Mouse (Mus musculus) right cerebral cortex, adult 2 months (tissue): Measurements from ENCODE around the gene Skint8.
"Not testable (repeated sequence)": the region's sequence is repeated elsewhere in the genome, so short reads cannot be mapped to it uniquely, and the experiment has no call there.

Experiments used
- DNase-seq, 2 experiments: peaks; one replicate each; pipeline ENCODE4 v3.0.0; 2021 to 2022; ENCODE audit warnings: low spot score in 2 of 2

Gene Skint8

DNA sequence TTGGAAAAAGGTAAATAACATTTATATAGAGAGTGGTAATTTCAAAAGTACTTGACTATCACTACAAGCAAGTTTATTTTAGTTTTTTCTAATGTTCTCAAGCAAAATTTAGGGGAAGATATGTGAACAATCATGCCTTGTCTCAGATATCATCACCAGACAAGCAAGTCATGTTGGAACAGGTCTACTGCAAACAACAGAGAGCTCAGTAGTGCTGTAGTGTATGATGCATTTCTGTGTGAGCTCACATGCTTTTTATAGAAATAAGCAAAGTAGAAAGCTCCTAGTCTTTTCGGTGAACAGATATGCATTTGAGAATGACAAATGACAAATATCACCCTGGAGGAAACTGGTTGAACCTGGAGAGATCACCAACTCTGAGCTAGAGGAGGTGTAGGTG lies at the start of gene Skint8:
TSS of gene Skint8 (plus strand) at position 301 of the 400 bp plus-strand sequence.
- DNase-seq = no peak

DNA sequence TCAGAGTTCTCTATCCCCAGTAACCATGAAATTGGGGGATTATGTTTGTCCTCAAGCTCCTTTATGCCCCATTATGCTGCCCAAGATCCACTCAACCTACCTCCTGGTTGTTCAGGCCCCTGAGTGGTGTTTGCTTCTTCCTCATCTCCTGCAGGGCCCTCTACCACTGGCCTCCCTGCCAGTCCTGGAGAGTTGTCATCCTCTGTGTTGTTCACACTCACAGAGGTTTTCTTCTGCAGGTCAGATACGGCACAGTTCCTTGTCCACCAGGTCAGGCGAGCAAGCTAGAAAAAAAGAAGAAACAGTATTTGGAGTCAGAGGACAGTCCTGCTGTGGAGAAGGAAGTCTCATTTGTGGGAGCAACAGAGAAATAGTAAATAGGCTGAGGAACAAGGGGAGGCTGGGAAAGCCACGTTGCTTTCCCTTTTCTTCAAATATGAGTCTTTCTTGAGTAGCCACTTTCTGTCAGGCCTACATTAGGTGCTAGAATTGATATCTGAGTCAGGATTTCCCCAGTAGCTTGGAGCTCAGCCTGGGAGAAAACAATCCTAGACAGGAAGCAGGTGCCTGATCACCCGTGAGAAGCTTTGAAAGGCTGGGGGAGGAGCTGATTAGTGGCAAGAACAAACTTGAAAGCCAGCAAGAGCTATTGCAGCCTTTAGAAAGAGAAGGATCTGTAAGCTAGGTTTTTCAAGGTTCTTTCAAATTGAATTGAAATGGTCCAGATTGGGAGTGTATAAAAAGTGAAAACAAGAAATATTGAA lies 38.9 kb upstream of the Skint8 start:
- DNase-seq = no peak

DNA sequence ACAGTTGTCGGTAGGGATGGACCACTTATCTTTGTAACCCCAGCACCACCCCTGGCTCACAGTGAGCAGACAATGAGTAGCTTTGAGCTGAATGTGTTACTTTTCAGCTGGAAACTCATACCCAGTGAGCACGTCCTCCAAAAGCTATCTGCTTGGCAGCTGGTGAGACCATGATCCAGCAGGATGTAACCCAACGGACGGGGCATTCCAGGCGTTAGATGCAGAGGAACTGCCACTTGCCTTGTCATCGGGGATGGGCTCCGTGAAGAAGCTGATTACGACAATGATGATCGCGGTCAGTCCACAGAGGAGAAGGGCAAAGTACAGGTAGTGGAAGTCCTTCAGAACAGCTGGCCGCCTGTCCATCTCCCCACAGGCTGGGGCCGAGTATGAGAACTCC lies 35.6 kb upstream of the Skint8 start:
- no peak for DNase-seq

DNA sequence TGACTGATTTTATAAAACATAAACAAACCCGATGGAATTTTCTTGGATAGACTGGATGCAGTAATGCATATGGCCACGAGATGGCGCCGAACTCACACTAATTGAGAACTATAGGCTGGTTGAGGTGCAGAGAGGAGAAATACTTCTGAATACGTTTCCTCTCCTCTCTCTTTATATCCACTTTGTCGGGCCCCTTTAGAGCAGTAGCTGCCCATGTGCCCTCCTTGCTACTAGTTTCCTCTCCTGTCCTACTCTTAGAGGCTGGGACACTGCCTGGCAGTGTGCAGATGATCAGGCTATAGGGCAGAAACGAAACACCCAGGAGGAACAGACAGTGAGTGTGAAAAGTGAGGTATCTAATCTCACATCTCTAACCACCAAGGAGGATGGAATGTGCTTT lies 33.2 kb upstream of the Skint8 start:
- DNase-seq = peak; percentile 84 to 86

DNA sequence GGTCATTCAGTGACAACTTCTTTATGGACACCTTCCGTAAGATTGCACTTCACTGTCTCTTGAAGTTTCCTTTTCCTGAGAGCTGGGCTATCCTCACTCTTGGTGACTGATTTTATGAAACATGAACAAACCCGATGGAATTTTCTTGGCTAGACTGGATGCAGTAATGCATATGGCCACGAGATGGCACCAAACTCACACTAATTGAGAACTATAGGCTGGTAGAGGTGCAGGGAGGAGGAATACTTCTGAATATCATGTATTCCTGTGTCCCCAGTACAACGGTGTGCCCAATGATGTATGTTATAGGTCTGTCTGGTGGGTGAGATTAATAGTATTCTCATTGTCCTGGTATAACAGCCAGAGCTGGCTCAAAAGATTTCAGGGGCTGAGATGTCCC lies 32.6 kb upstream of the Skint8 start:
- peak; percentile 93 to 95 for DNase-seq

DNA sequence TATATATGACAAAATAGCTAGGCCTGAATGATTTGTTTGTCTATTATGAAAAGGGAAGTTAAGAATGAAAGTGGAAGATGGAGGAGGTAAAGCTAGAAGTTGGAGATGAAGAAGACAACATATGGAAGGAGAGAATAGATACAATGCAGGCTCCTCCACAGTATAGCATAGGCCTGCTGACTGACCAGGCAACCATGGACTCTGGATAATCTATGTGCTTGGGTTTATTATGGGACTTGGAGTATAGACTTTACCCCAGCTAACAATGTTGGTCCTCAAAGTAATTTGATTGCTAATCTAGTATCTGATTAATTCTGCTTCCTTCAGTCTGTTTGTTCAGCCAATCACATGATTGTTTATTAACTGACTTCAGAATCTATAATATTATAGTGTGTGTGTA lies 27.1 kb upstream of the Skint8 start:
- no peak for DNase-seq

DNA sequence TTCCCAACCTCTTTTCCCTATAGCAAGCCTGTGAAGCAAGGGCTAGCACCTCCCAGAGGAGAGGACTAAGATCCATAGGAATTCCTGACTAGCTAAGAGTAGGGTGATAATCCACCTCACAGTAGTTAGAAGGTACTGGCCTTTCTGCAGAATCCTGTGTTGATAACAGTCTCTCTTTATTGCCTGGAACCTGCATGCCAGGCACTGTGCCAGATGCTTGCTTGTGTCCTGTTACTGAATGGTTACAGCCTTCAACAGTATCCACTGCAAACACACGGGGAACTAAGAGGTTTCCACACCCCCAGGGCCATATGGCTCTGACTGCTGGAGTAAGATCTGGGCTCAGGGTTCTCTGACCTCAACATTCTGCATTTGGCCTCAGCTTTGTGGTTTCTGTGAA lies 21.4 kb upstream of the Skint8 start:
- DNase-seq = no peak

DNA sequence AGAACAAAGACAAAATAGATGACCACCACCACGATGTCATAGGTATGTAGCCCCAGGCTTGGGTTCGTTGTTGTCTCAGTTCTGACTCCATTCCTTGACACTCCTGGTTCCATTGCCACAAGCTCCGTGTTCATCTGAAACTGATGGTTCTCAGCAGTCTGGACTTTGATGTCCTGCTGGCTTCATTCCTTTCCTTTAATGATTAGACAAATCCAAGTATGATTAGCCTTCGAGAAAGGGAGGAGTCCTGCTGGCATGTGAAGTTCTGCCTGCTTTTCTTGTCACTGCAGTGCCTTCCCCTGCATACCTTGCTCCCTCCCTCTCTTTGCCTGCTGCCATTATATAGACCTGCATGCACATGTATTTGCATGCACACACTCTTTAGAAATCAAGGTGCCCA lies 20.6 kb upstream of the Skint8 start:
- no peak for DNase-seq

DNA sequence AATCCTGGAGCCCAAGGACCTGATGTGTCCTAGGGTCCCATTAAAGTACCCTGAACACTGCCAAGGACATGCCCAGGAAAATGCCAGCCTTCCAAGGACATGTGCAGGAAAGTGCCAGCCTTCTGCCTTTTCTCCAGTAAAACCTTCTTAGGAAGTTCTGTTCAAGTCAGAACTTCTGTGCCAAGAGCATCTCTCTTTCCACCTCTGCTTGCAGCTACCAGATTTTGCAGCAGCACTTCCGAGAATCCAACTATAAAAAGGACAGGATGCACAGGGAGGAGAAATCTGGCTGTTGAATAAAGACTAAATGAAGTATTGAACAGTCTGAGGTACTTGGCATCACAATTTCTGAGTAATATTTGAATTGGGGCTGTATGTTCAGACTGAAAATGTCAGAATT lies 18.7 kb upstream of the Skint8 start:
- not testable (repeated sequence) for DNase-seq

DNA sequence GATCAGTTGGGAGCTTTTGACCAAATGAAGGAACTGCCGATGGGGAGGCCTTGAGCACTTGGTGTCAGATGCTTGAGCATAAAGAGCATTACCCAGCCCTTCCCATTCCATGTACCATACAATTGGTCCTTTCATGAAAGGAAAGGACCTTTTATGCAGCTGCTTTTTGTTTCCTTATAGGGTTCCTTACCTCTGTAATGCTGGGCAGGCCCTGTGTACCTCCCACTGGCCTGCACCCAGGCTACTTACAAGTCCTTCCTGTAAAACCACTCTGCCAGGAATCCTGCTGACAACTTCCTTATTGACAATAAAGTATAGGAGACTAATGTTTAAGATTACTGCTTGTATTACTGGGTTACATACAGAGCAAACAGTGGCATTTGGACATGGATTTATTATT lies 17.7 kb upstream of the Skint8 start:
- no peak for DNase-seq

DNA sequence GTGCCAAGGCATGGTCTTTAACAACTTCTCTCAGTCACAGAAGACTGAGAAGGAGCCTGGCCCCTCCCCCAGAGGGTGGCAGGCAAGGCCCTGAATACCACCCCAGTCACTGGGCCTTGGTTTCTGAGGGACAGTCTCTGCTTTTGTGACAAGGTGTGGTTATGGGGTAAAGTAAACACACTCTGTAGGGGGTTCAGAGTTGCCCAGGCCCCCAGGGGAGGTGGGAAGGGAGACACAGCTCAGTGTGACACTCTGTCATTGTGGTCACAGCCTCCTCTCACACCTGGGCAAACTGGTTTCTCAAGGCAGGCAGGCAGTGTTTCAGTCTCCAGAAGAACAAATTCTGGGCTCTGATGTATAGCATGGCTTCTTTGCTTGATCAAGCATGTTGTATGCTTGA lies 16.4 kb upstream of the Skint8 start, which contains the start of gene Slc5a9:
TSS of gene Slc5a9 (minus strand) at position 144 of the 400 bp plus-strand sequence.
- no peak for DNase-seq

DNA sequence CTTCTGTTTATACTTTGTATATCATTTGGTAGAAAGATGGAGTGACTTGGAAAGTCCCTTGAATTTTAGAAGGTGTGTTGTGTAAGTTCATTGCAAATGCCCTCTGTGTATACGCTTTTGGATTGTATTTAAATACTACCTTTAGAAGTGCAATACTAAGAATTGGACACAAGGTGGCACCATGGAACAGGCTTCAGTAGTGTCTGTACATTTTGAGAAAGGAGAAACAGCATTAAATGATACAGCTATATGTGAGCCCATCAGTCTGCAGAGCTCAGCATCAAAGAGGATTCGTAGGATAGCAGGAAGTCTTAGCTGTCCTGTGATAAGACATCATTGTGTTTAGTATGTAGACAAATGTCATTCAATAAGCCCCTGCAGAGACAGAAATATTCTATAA lies 11.3 kb upstream of the Skint8 start:
- peak in 1 of 2 experiments; percentile 21 for DNase-seq

DNA sequence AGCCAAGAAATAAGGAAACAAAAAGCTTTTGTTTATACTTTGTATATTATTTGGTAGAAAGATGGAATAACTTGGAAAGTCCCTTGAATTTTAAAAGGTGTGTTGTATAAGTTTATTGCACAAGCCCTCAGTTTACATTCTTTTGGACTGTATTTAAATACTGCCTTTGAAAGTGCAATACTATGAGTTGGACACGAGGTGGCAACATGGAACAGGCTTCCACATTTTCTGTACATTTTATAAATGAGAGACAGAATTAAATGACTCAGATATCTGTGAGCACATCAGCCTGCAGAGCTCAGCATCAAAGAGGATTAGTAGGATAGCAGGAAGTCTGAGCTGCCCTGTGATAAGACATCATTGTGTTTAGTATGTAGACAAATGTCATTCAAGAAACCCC lies 42.1 kb downstream of the Skint8 start:
- peak; percentile 1 to 5 for DNase-seq

DNA sequence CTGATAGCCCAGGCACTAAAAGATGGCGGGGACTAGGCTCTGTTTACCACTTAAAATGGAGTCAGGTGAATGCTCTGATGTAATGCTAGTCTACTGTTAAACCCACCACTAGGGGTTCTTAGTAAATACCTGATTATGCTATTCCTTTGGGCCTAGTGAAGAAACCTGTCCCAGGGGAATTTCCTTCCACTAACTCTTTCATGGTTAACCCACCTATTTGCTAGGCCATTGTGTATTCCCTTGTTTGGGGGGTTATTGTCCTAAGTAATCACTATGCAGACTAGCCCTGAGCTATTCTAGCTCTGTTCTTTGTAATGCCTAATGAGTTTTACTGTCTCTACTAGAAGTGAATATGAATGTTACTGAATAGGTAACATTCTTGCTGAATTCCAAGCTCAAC lies 44.0 kb downstream of the Skint8 start:
- DNase-seq = not testable (repeated sequence)

DNA sequence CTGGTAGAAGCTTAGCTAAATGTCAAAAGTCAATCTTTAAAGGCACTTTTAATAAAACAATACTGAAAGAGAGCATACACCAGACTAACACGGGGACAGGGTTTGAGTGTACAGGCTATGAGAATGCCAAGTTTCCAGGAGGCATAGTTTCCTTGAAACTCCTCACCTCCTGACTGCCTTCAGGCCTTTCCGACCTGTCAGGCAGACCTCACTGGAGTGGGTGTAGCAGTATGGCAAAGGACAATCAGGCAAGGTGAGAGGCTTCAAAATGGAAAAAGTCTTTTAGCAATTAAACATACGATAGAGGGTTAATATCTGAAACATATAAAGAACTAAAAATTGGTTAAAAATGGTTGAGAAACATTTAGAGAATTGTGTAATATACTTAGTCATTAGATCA lies 44.5 kb downstream of the Skint8 start:
- no peak for DNase-seq

DNA sequence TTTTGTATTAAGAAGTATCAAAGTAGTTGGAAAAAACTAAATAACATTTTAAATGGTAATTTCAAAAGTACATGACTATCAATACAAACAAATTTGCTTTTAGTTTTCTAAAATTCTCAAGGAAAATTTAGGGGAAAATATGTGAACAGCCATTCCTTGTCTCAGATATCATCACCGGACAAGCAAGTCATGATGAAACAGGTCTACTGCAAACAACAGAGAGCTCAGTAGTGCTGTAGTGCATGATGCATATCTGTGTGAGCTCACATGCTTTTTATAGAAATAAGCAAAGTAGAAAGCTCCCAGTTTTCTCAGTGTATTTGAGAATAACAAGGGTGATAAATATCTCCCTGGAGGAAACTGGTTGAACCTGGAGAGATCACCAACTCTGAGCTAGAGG lies 53.4 kb downstream of the Skint8 start, which contains the start of gene Skint7:
TSS of gene Skint7 (plus strand) at position 301 of the 400 bp plus-strand sequence.
- DNase-seq = no peak
